Mouse (Mus musculus) G1E (cell line): ENCODE results near the gene Atf6.

ENCODE experiments used
- CTCF ChIP-seq: IDR thresholded peaks from 2 replicates; pipeline ENCODE4 v1.5.1; 2012; ENCODE audit warnings: low read depth, low read length, inconsistent platforms, mixed read lengths
- GATA1 ChIP-seq: IDR thresholded peaks from 2 replicates; pipeline ENCODE4 v1.6.1; 2012; ENCODE audit warnings: borderline replicate concordance, low read length, inconsistent platforms, mixed read lengths
- POLR2AphosphoS5 ChIP-seq: IDR thresholded peaks from 2 replicates; pipeline ENCODE4 v1.6.1; 2012; ENCODE audit warnings: low read depth, low read length, inconsistent platforms; ENCODE audit not compliant: insufficient replicate concordance
- TAL1 ChIP-seq: conservative IDR thresholded peaks from 2 replicates; pipeline ENCODE4 v1.6.1; 2012; ENCODE audit warnings: low read depth, low read length, inconsistent platforms, mixed read lengths

DNA sequence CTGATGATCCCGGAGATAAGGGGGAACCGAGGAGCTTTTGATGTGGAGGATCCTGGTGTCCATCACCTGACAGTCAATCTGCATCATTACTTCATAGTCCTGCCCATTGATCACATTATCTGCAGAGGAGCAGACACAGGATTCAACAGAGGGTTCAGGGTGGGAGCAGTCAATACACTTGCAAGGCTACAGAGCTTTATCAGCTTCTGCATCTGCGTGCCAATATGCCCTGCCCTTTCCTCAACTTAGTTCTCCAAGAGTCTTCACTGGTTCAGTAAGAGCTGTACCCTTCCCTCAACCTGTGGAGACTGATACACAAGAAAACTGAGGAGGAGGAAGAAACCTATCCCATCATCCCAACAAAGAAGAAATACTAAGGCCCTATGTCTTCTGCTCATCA, 157.6 kb downstream of the Atf6 start:
- TF ChIP-seq CTCF, result no peak
- no peak for TF ChIP-seq POLR2AphosphoS5
- TF ChIP-seq TAL1, result no peak
- TF ChIP-seq GATA1, result no peak
